Mouse (Mus musculus): ENCODE measurements at regions not wholly inside any gene's neighbourhood (a gene's known extent, or its start where the extent isn't known, plus 50 kb on each side); places are given as distances from the start of the nearest gene placed in this dataset.

DNA sequence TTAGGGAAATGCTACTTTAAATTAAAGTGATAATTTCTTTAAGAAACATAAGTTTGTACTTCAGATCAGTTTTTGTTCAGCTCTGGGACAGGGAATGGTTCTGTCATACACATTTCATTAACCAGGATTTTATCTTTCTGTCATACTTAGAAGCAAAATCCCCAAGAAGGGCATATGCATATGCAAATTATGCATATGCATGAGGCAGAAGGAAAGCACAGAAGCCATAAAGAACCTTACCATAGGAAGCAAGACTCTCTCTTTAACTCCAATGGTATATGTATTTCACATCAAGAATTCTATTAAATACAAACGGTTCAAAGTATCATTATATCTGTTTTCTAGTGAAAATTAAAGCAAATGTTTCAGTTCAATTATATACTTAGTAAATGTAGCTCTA, 381.5 kb downstream of the Kcnj3 start:
- intact Hi-C loops (cut with DNase I) = no loop called here

DNA sequence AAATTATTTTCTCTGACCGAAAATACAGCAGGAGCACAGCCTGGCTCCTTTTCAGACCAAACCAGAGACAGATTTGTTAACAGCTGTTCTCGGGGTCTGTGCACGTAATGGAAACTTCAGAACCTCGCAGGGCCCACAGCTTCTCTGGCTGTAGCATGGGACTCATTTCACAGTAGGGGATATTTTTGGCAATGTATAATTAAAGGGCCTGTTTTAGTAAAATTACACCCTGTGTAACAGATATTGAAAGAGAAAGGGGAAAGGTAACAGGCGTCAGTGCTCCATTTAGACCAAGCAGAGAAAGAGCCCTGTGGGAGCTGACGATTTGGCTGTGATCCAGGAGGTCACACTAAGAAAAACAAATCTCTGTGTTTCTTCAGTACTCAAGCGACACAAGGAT, 382.4 kb downstream of the Kcnj3 start:
- intact Hi-C loops (cut with DNase I) = no loop called here

DNA sequence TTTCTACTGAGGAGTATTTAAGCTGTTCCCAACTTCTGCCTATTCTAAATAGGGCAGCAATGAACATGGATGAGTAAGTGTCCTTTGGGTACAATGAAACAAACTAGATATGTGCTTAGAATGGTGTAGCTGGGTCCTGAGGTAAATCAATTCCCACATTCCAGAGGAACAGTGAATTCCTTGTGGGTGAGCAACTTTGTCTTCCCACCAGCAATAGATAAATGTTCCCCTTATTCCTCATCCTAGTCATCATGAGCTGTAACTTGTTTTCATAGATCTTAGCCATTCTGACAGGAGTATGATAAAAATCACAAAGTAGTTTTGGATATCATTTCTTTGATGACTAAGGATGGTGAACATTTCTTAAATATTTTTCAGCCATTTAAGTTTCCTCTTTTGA, 387.0 kb downstream of the Kcnj3 start:
- intact Hi-C loops (cut with DNase I) = no loop called here

DNA sequence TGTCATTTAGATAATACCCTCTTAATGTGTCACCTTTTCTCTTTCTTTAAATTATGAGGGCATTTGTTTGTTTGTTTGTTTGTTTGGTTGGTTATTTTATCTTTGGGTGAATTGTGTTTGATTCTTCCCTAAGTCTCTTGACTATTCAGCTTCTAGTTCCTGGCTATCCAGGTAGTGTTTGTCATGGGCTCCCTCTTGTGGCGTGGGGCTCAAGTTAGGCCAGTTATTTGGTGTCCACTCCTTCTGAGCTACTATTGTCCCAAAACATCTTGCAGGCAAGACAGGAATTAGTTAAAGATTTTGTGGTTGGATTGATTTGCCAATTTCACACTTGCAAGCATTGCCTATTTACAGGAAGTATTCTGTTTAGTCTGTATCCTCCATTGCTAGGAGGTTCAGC, 405.8 kb downstream of the Kcnj3 start:
- intact Hi-C loops (cut with DNase I) = loop anchor here (10.0 kb wide), 1 partner anchor 537 kb away; no protein-coding TSS in a partner anchor

DNA sequence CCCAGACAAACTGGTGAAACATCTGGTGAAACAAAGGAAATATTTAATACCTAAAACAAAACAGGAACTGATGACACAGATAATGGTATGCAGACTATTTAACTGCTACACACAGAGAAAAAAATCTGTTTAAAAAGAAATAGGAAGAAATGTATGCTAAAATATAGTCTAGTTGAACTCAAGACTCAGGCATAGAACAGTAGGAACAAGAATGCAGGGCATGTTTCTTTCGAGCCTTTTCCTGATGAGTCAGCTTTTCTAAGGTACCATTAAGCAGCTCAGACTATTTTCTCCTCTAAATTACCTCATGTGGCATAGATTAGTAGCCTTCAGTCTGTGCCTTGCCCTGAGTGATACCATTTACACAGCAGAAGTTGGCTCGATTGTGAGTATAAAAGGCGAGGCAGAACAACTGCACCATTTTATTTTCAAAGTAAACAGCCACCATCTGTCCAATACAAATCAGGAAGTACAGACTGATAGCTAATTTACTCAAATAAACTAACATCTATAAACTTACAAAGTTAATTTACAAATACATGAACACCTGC, 411.1 kb downstream of the Kcnj3 start:
- intact Hi-C loops (cut with DNase I) = loop anchor here (10.0 kb wide), 1 partner anchor 542 kb away; no protein-coding TSS in a partner anchor

DNA sequence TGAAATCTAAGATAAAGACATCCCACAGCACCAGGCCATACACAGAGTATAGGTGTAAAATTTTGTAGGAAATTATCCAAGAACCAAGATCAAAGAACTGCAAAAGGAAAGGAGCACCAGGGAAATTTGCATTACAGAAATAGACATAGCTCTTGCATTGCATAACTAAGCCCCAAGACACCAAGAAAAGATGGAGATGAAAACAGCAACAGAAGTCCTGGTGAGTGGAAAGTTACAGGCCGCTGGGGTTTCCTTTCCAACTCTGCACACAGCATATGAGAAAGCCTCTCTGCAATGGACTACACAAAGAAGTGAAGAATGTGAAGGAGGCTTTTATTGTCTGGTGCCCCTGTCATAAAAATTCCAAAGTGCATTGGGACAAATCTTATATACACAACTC, 426.7 kb downstream of the Kcnj3 start:
- intact Hi-C loops (cut with DNase I) = no loop called here

DNA sequence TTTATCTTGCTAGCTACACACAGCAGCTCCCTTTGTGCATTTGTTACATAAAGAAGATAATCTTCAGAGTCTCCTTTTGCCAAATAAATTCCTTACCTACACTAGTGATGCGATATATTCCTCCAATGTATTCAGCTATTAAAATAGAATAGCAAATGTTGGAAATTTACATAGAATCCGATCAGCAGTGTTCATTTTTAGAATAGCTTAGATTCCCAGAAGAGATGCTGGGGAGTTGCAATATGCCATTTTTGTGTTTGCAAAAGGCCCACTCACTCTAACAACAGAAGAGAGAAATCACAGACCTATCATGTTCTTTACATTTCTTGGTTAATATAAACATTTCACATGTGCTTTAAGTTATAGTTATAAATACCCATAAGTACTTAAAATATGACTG, 454.2 kb downstream of the Kcnj3 start:
- intact Hi-C loops (cut with DNase I) = no loop called here

DNA sequence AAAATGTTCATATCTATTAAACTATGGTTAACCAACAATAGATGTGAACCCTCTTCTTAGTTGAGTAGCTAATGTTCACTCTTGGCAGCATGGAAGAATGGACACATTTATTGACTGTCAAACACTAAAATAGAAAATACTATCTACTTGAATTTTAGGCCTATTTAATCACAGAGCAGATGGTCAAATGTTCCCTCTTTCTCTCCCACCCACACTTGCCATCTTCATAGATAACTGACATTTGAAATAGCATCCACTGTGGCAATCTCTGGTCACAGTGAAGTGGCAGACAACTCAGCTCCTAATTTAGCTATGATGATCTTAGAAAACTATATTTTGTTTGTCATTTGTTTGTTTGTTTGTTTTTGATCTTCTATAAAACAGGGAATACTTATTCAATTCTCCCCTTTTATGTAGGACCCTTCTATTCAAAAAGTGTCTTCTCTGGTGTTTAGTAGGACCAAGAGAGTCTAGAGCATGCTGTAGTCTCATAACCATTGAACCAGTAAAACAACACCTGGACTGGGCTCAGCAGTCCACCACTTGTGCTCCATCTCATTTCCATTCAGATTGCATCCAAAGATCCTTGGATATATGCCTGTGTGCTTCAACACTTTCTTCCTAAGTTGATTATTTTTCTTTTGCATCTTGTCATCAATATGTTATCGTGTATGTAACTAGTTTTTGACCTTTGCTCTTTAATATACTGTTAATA, 457.2 kb downstream of the Kcnj3 start:
- intact Hi-C loops (cut with DNase I) = no loop called here

DNA sequence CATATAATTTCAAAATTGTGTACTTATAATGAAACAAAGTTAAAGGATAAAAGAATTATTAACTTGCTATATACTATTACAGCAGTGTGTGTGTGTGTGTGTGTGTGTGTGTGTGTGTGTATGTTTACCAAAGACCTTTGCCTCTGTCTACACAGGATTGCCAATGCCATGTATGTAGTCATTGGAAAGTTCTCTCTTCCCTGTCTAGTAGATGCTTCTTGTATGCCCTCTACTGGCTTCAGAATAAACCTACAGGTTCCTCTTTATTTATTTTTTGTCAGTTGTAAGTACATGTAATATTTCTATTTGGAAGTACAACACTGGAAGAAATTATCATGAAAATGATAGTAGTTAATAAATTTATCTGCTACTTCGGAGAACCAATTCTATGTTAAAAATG, 484.5 kb downstream of the Kcnj3 start:
- intact Hi-C loops (cut with DNase I) = loop anchor here (10.0 kb wide), 1 partner anchor 835 kb away; no protein-coding TSS in a partner anchor
